Mouse (Mus musculus) heart, embryonic 13.5 days (tissue): ENCODE data around the gene Sarnp. TPM values are rescaled to one million over a fixed set of nuclear protein-coding genes. Genes with fewer than 3 reads are reported as not detected.
"Not testable (repeated sequence)": the region's sequence is repeated elsewhere in the genome, so short reads cannot be mapped to it uniquely, and the experiment has no call there.

Source experiments
- ATAC-seq: fragments of 200-750 bp; cut with Nextera tagmentation; 2 replicates; pipeline ENCODE4 v1.8.0; 2017; ENCODE audit warnings: moderate TSS enrichment; ENCODE audit not compliant: insufficient number of reproducible peaks, low FRiP score, low TSS enrichment; ENCODE audit errors: extremely low read depth
- H3K27ac ChIP-seq: fragments of 300-500 bp; sonication (generic); replicated peaks from 2 replicates; pipeline ENCODE4 v1.5.1; 2015; ENCODE audit warnings: moderate library complexity, mild to moderate bottlenecking, inconsistent platforms
- H3K27me3 ChIP-seq: fragments of 300-500 bp; sonication (generic); replicated peaks from 2 replicates; pipeline ENCODE4 v1.6.1; 2015; ENCODE audit warnings: mild to moderate bottlenecking, inconsistent platforms
- H3K36me3 ChIP-seq: fragments of 300-500 bp; sonication (generic); 2 replicates; pipeline ENCODE4 v1.6.1; 2015; ENCODE audit warnings: mild to moderate bottlenecking, inconsistent platforms
- H3K4me1 ChIP-seq: fragments of 300-500 bp; sonication (generic); 2 replicates; pipeline ENCODE4 v1.6.1; 2015; ENCODE audit warnings: inconsistent platforms
- H3K4me2 ChIP-seq: fragments of 300-500 bp; sonication (generic); 2 replicates; pipeline ENCODE4 v1.6.1; 2015; ENCODE audit warnings: inconsistent platforms, mild to moderate bottlenecking, moderate library complexity
- H3K4me3 ChIP-seq: fragments of 300-500 bp; sonication (generic); 2 replicates; pipeline ENCODE4 v1.5.1; 2015; ENCODE audit warnings: moderate library complexity, mild to moderate bottlenecking, inconsistent platforms
- H3K9ac ChIP-seq: fragments of 300-500 bp; sonication (generic); 2 replicates; pipeline ENCODE4 v1.6.1; 2015; ENCODE audit warnings: inconsistent platforms, mild to moderate bottlenecking, moderate library complexity
- H3K9me3 ChIP-seq: fragments of 300-500 bp; sonication (generic); 2 replicates; pipeline ENCODE4 v1.6.1; 2016; ENCODE audit warnings: inconsistent platforms
- WGBS: fragments of 180-500 bp; shearing (Covaris S2); methylation state at CpG from one replicate; pipeline ENCODE4 v1.1.7; 2015; ENCODE audit warnings: mixed read lengths; 5-methylcytosine and 5-hydroxymethylcytosine counted together
- polyA plus RNA-seq: library from polyadenylated mRNA; unstranded; fragments of >200 nt; fragmentation: Nextera tagmentation; extraction: Ambion mirVana; gene quantifications from 2 replicates; pipeline ENCODE4 v1.2.1, GENCODE M21; 2015

The Sarnp gene
- polyA plus RNA-seq, 1 experiment from 2014 or later: 164 TPM

GRCm38 (mm10) chr10:128821358-128822056 lies 4.4 kb downstream of the Sarnp start, which contains the start of gene Ormdl2:
Ormdl2 (minus strand) TSS chr10:128821645.
- WGBS: under 1% methylated on average over 46 of the region's 46 CpGs
- H3K9ac ChIP-seq: peak within 1 kb of the TSS; percentile 92
- H3K27me3 ChIP-seq: no peaks in the 10 kb centered on the region
- H3K9me3 ChIP-seq: no peaks in the 10 kb centered on the region
- peak within 1 kb of the TSS; percentile 54 for H3K27ac ChIP-seq
- H3K4me1 ChIP-seq: peaks cover 29% of the 10 kb centered on the region
- peak within 1 kb of the TSS; percentile 85 for H3K4me2 ChIP-seq
- ATAC-seq: peak; percentile 98
- peak within 1 kb of the TSS; percentile 81 for H3K4me3 ChIP-seq
- peaks cover 48% of the 10 kb centered on the region for H3K36me3 ChIP-seq

GRCm38 (mm10) chr10:128822135-128822534 lies 5.0 kb downstream of the Sarnp start:
- Histone ChIP-seq H3K36me3 (peaks cover 47% of the 10 kb centered on the region), H3K9me3 (no peaks in the 10 kb centered on the region), H3K9ac (peak overlapping the region; percentile 92), H3K4me1 (peaks cover 29% of the 10 kb centered on the region), H3K27me3 (no peaks in the 10 kb centered on the region), H3K4me2 (peak overlapping the region; percentile 85), H3K27ac (peak overlapping the region; percentile 54), H3K4me3 (peak overlapping the region; percentile 81)
- ATAC-seq: no peak
- 1% methylated on average over 13 of the region's 13 CpGs for WGBS

GRCm38 (mm10) chr10:128823087-128823486 lies 6.0 kb downstream of the Sarnp start:
- 70% methylated on average over 4 of the region's 4 CpGs for WGBS
- H3K27me3 ChIP-seq, H3K27ac ChIP-seq, ATAC-seq, H3K9me3 ChIP-seq, H3K9ac ChIP-seq: not testable (repeated sequence)
- Histone ChIP-seq H3K4me1 (peaks cover 29% of the 10 kb centered on the region), H3K36me3 (peaks cover 45% of the 10 kb centered on the region), H3K4me3 (peak overlapping the region; percentile 81), H3K4me2 (peak overlapping the region; percentile 85)

DNA sequence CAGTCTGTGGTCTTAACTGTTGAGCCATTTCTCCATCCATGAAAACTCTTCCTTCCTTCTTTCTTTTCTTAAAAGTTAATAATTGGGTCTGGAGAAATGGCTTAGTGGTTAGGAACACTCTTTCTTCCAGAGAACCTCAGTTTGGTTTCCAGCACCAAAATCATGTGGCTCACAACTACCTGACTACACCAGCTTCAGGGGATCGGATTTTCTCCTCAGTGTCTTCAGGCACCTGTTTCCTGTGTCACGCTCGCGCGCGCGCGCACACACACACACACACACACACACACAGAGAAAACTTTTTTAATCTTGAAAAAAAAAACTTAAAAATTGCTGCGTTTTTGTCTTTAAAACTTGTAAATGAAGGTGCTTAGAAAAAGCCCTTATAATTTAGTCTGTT lies 6.7 kb downstream of the Sarnp start:
- no peak for ATAC-seq

DNA sequence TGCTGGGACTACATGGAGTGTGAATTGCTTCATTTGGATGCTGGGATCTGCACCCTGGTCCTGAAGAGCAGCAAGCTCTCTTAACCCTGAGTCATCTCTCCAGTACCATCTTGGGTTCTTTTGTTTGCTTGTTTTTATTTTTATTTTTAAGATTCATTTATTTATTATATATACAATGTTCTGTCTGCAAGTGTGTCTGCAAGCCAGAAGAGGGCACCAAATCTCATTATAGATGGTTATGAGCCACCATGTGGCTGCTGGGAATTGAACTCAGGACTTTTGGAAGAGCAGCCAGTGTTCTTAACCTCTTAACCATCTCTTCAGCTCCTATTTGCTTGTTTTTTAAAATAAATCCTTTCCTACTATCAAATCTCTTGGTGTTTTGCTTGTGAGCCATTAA lies 20.3 kb downstream of the Sarnp start:
- no peaks in the 10 kb centered on the region for H3K4me1 ChIP-seq
- H3K4me2 ChIP-seq: no peak overlapping the region
- H3K9ac ChIP-seq: no peak overlapping the region
- no peak overlapping the region for H3K27ac ChIP-seq
- no peaks in the 10 kb centered on the region for H3K9me3 ChIP-seq
- no peak overlapping the region for H3K4me3 ChIP-seq
- no peaks in the 10 kb centered on the region for H3K27me3 ChIP-seq
- H3K36me3 ChIP-seq: peaks cover 92% of the 10 kb centered on the region
- no peak for ATAC-seq

More for the DNA sequence above, 6.7 kb downstream of the Sarnp start:
- 95% methylated on average over 9 of the region's 9 CpGs for WGBS
- Histone ChIP-seq H3K27ac (no peak overlapping the region), H3K9me3 (no peaks in the 10 kb centered on the region), H3K4me1 (peaks cover 29% of the 10 kb centered on the region), H3K27me3 (no peaks in the 10 kb centered on the region), H3K9ac (no peak overlapping the region), H3K4me2 (no peak overlapping the region), H3K36me3 (peaks cover 42% of the 10 kb centered on the region), H3K4me3 (no peak overlapping the region)

GRCm38 (mm10) chr10:128839434-128839833 lies 22.3 kb downstream of the Sarnp start:
- H3K4me2 ChIP-seq: no peak overlapping the region
- H3K9ac ChIP-seq: no peak overlapping the region
- H3K27ac ChIP-seq: no peak overlapping the region
- no peak overlapping the region for H3K4me3 ChIP-seq
- no peaks in the 10 kb centered on the region for H3K9me3 ChIP-seq
- H3K27me3 ChIP-seq: no peaks in the 10 kb centered on the region
- no peak for ATAC-seq
- H3K4me1 ChIP-seq: no peaks in the 10 kb centered on the region
- H3K36me3 ChIP-seq: peaks cover 86% of the 10 kb centered on the region

DNA sequence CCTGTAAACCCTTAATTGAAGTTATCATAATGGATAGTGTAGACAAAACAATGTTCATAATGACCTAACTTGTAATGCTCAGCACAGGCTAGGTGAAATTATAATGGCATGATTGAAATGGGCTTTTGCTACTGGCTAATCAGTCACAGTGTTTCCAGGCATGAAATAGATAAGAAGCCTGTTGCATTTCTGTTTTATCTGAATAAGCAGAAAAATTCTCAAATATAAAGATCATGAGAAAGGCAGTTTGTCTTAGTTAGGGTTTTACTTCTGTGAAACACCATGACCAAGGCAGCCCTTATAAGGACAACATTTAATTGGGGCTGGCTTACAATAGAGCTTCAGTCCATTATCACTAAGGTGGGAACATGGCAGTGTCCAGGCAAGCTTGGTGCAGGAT lies 23.5 kb downstream of the Sarnp start:
- Histone ChIP-seq H3K4me2 (no peak overlapping the region), H3K9ac (no peak overlapping the region), H3K36me3 (peaks cover 82% of the 10 kb centered on the region), H3K27me3 (no peaks in the 10 kb centered on the region), H3K9me3 (no peaks in the 10 kb centered on the region), H3K27ac (no peak overlapping the region), H3K4me3 (no peak overlapping the region), H3K4me1 (0 out of 2 replicates have a peak, but pooled peaks cover 3% of the 10 kb centered on the region)
- ATAC-seq: no peak

- ATAC-seq: no peak
- no peak overlapping the region for H3K27ac ChIP-seq
- H3K27me3 ChIP-seq: no peaks in the 10 kb centered on the region
- 92% methylated on average over 5 of the region's 5 CpGs for WGBS
- no peak overlapping the region for H3K9ac ChIP-seq
- H3K4me2 ChIP-seq: no peak overlapping the region
- H3K4me1 ChIP-seq: 0 out of 2 replicates have a peak, but pooled peaks cover 3% of the 10 kb centered on the region
- H3K36me3 ChIP-seq: peaks cover 80% of the 10 kb centered on the region
- no peak overlapping the region for H3K4me3 ChIP-seq
- no peaks in the 10 kb centered on the region for H3K9me3 ChIP-seq
Measured at GRCm38 (mm10) chr10:128843260-128843659, 26.1 kb downstream of the Sarnp start.

GRCm38 (mm10) chr10:128845516-128845915 lies 28.4 kb downstream of the Sarnp start:
- H3K9ac ChIP-seq: no peak overlapping the region
- ATAC-seq: no peak
- 75% methylated on average over 2 of the region's 2 CpGs for whole genome bisulfite sequencing
- H3K27ac ChIP-seq: no peak overlapping the region
- no peak overlapping the region for H3K4me3 ChIP-seq
- H3K4me1 ChIP-seq: 0 out of 2 replicates have a peak, but pooled peaks cover 3% of the 10 kb centered on the region
- no peaks in the 10 kb centered on the region for H3K27me3 ChIP-seq
- peaks cover 79% of the 10 kb centered on the region for H3K36me3 ChIP-seq
- no peak overlapping the region for H3K4me2 ChIP-seq
- no peaks in the 10 kb centered on the region for H3K9me3 ChIP-seq

DNA sequence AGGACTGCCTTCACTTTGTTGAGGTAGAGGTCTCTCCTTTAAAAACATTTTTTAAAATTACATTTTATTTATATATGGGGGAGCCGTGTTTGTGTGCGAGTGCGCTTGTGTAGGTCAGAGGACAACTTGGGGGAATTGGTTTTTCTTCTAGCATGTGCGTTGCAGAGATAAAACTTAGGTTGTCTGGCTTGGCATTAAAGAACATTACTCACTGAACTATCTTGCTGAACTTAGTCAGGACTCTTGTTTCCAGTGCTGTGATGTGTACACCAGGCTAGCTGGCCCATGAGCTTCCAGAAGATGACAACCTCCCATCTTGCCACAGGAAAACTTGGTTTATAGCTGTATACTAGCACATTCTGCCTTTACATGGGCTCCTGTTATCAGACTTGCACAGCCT lies 29.5 kb downstream of the Sarnp start:
- no peak overlapping the region for H3K9ac ChIP-seq
- H3K27me3 ChIP-seq: no peaks in the 10 kb centered on the region
- H3K4me1 ChIP-seq: 0 out of 2 replicates have a peak, but pooled peaks cover 3% of the 10 kb centered on the region
- ATAC-seq: no peak
- no peak overlapping the region for H3K4me3 ChIP-seq
- 90% methylated on average over 4 of the region's 4 CpGs for WGBS
- no peaks in the 10 kb centered on the region for H3K9me3 ChIP-seq
- no peak overlapping the region for H3K4me2 ChIP-seq
- no peak overlapping the region for H3K27ac ChIP-seq
- peaks cover 75% of the 10 kb centered on the region for H3K36me3 ChIP-seq

DNA sequence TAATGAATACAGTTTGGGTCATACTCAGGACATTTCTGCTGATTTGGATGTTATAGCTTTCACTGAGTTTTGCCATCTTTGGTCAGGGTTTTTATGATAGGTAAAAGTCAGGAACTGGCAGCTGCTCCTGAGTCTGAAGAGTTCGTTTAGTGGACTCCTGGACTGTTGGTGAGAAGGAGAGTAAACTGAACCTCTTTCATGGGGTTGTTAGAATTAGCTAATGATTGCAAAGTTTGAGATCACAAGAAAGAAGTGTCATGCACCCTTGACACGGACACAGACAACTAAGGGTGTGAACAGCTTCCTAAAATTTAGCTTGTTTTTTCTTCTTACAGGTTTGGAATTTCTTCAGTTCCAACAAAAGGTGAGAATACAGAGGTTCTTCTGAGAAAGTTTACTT lies 31.3 kb downstream of the Sarnp start:
- H3K27me3 ChIP-seq: no peaks in the 10 kb centered on the region
- H3K9ac ChIP-seq: no peak overlapping the region
- H3K36me3 ChIP-seq: peaks cover 69% of the 10 kb centered on the region
- WGBS: 67% methylated on average over 2 of the region's 2 CpGs
- H3K4me2 ChIP-seq: no peak overlapping the region
- no peaks in the 10 kb centered on the region for H3K9me3 ChIP-seq
- H3K4me3 ChIP-seq: no peak overlapping the region
- no peak overlapping the region for H3K27ac ChIP-seq
- no peak for ATAC-seq
- 0 out of 2 replicates have a peak, but pooled peaks cover 3% of the 10 kb centered on the region for H3K4me1 ChIP-seq

DNA sequence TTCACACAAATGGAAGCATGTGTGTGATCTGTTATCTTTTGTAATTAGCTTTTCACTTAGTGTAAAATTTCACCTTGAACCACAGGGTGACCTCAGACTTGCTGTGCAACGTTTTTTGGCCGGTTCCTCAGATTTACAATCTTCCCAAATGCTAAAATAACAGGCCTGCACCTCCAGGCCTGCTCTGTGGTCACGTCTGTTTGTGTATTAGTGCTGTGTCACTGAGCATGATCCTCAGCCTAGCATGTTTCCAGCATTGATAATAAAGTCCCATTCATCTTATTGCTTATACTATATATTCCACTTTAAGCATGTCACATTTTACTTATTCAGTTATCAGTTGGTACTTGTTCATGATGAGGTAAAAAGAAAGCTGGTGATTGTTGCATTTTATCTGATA lies 33.2 kb downstream of the Sarnp start:
- 82% methylated on average over 3 of the region's 3 CpGs for WGBS
- no peaks in the 10 kb centered on the region for H3K9me3 ChIP-seq
- no peak overlapping the region for H3K27ac ChIP-seq
- no peaks in the 10 kb centered on the region for H3K4me1 ChIP-seq
- H3K9ac ChIP-seq: no peak overlapping the region
- no peak for ATAC-seq
- H3K27me3 ChIP-seq: no peaks in the 10 kb centered on the region
- H3K36me3 ChIP-seq: peaks cover 66% of the 10 kb centered on the region
- no peak overlapping the region for H3K4me3 ChIP-seq
- no peak overlapping the region for H3K4me2 ChIP-seq
